Mouse (Mus musculus): ENCODE data around the gene Jmy. TPM values are rescaled to one million over a fixed set of nuclear protein-coding genes. Genes with fewer than 3 reads are reported as not detected.

Gene Jmy
- total RNA-seq, 2 experiments from 2014 or later, result 53.8 to 62.4 TPM

Other genes starting within 250 kb of the Jmy start
- gene Homer1, start 200.2 kb downstream of the Jmy start, total RNA-seq (2021), result 10 to 100 TPM; 29.8 to 44.8 TPM
- gene Bhmt, start 138.2 kb upstream of the Jmy start, total RNA-seq (2021), result 1 to 10 TPM; 1.2 to 1.5 TPM
- gene Bhmt2, start 174.5 kb upstream of the Jmy start, total RNA-seq (2021), result under 1 TPM in 1 of 2 experiments, not detected in 1; 0.26 TPM
- under 1 TPM in 1 of 2 experiments, not detected in 1; 0.10 TPM for gene Dmgdh, start 174.6 kb upstream of the Jmy start, total RNA-seq (2021)